ENCODE assay signal across 8 mouse cellular contexts in genomic region chr5:149245391-149245964, GRCm38 (mm10). TPM values are rescaled to one million over a fixed set of nuclear protein-coding genes. Genes with fewer than 3 reads are reported as not detected.
DNase-seq lines count a peak whose midpoint lies in the region; ATAC-seq and TF ChIP-seq lines count a peak whose summit lies in the region.

No protein-coding gene starts in this region.

- TF ChIP-seq POLR2A in limb, embryonic 14.5 days (IDR thresholded peaks at IDR 0.05; ENCODE audit: borderline replicate concordance, extremely low read depth, insufficient read depth, insufficient read length), result no peak
- no peak for TF ChIP-seq POLR2A in small intestine, adult 2 months (IDR thresholded peaks at IDR 0.05; ENCODE audit: low read depth, low read length)

- ATAC-seq in lung, embryonic 16.5 days (ENCODE audit: low read depth), result no peak
- ATAC-seq in embryonic facial prominence, embryonic 12.5 days (ENCODE audit: insufficient number of reproducible peaks, insufficient read depth, low FRiP score, low TSS enrichment), result no peak
- no peak for ATAC-seq in limb, embryonic 14.5 days (ENCODE audit: low FRiP score, low read depth)

- WGBS in lung, embryonic 16.5 days, result 20% methylated on average over 9 of the region's 9 CpGs
- 41% methylated on average over 9 of the region's 9 CpGs for WGBS in embryonic facial prominence, embryonic 12.5 days
- WGBS in limb, embryonic 14.5 days, result 46% methylated on average over 9 of the region's 9 CpGs
- WGBS in small intestine, adult 2 months, result 8% methylated on average over 9 of the region's 9 CpGs

- H3K9ac ChIP-seq in lung, embryonic 16.5 days (ENCODE audit: low read length), result peak overlapping the region; percentile 50
- H3K9ac ChIP-seq in embryonic facial prominence, embryonic 12.5 days, result no peak overlapping the region
- peak overlapping the region; percentile 40; the same call in 1 of the 2 replicates for H3K9ac ChIP-seq in limb, embryonic 14.5 days (ENCODE audit: low read depth, low read length, severe bottlenecking)

- TF ChIP-seq CTCF in small intestine, adult 2 months (IDR thresholded peaks at IDR 0.05; ENCODE audit: extremely low read depth, insufficient read length, insufficient replicate concordance, low read depth, low read length), result no peak

- H3K27me3 ChIP-seq in lung, embryonic 16.5 days (ENCODE audit: control insufficient read depth, insufficient read depth, low read depth, low read length), result no peaks in the 10 kb centered on the region
- H3K27me3 ChIP-seq in embryonic facial prominence, embryonic 12.5 days, result no peaks in the 10 kb centered on the region
- H3K27me3 ChIP-seq in limb, embryonic 14.5 days (ENCODE audit: control insufficient read depth, insufficient read depth, low read length), result no peaks in the 10 kb centered on the region
- no peaks in the 10 kb centered on the region for H3K27me3 ChIP-seq in small intestine, adult 2 months (ENCODE audit: control insufficient read depth, insufficient read depth, low read length)

- peak overlapping the region; percentile 33 for H3K4me3 ChIP-seq in lung, embryonic 16.5 days (ENCODE audit: low read length)
- H3K4me3 ChIP-seq in embryonic facial prominence, embryonic 12.5 days, result peak overlapping the region; percentile 6
- peak overlapping the region; percentile 17 for H3K4me3 ChIP-seq in limb, embryonic 14.5 days (replicated peaks; ENCODE audit: low read length)
- H3K4me3 ChIP-seq in small intestine, adult 2 months (ENCODE audit: low read depth, low read length), result peak overlapping the region; percentile 54

- peak overlapping the region; percentile 60 for H3K4me2 ChIP-seq in lung, embryonic 16.5 days (ENCODE audit: low read depth, low read length)
- H3K4me2 ChIP-seq in embryonic facial prominence, embryonic 12.5 days (replicated peaks), result peak overlapping the region; percentile 48
- H3K4me2 ChIP-seq in limb, embryonic 14.5 days (replicated peaks; ENCODE audit: low read depth, low read length, severe bottlenecking), result peak overlapping the region; percentile 42

- H3K4me1 ChIP-seq in lung, embryonic 16.5 days (replicated peaks; ENCODE audit: control insufficient read depth, insufficient read depth, low read length), result peaks cover 15% of the 10 kb centered on the region
- peaks cover 14% of the 10 kb centered on the region for H3K4me1 ChIP-seq in embryonic facial prominence, embryonic 12.5 days
- peaks cover 8% of the 10 kb centered on the region for H3K4me1 ChIP-seq in limb, embryonic 14.5 days (ENCODE audit: control insufficient read depth, insufficient read depth, low read length)
- H3K4me1 ChIP-seq in small intestine, adult 2 months (ENCODE audit: control insufficient read depth, insufficient read depth, insufficient read length, low read length), result peaks cover 16% of the 10 kb centered on the region

- no peaks in the 10 kb centered on the region for H3K36me3 ChIP-seq in lung, embryonic 16.5 days (ENCODE audit: control insufficient read depth, insufficient read depth, low read length)
- H3K36me3 ChIP-seq in embryonic facial prominence, embryonic 12.5 days, result no peaks in the 10 kb centered on the region
- H3K36me3 ChIP-seq in limb, embryonic 14.5 days (ENCODE audit: control insufficient read depth, insufficient read depth, low read length), result no peaks in the 10 kb centered on the region
- H3K36me3 ChIP-seq in small intestine, adult 2 months (ENCODE audit: control insufficient read depth, insufficient read depth, low read length), result no peaks in the 10 kb centered on the region

- 0 out of 2 replicates have a peak overlapping the region, but pooled peaks have one; percentile 33 for H3K27ac ChIP-seq in lung, embryonic 16.5 days (ENCODE audit: low read length)
- 0 out of 2 replicates have a peak overlapping the region, but pooled peaks have one; percentile 0 for H3K27ac ChIP-seq in embryonic facial prominence, embryonic 12.5 days
- 0 out of 2 replicates have a peak overlapping the region, but pooled peaks have one; percentile 55 for H3K27ac ChIP-seq in limb, embryonic 14.5 days (replicated peaks; ENCODE audit: low read depth, low read length)
- peak overlapping the region; percentile 82 for H3K27ac ChIP-seq in small intestine, adult 2 months (ENCODE audit: insufficient read depth, low read depth, low read length)

- DNase-seq in lung, postnatal 36 days, result no peak
- DNase-seq in limb, embryonic 14.5 days (ENCODE audit: low spot score), result no peak
- DNase-seq in ovary, adult 18-20 months (ENCODE audit: low spot score), result no peak
- DNase-seq in spleen, postnatal 14 days (ENCODE audit: low spot score in 2 of 2), result no peak
- no peak for DNase-seq in testis, postnatal 14 days (ENCODE audit: low spot score)

- 0 out of 2 replicates have a peak, but pooled peaks cover 4% of the 10 kb centered on the region for H3K9me3 ChIP-seq in lung, embryonic 16.5 days (ENCODE audit: control insufficient read depth, low read length)
- no peaks in the 10 kb centered on the region for H3K9me3 ChIP-seq in embryonic facial prominence, embryonic 12.5 days
- H3K9me3 ChIP-seq in limb, embryonic 14.5 days (ENCODE audit: control insufficient read depth, low read length), result no peaks in the 10 kb centered on the region; the same call in 1 of the 2 replicates

RNA-seq across cellular contexts. Expression of gene Alox5ap, which starts 19.1 kb away (rescaled TPM):
- polyA plus RNA-seq in lung, embryonic 16.5 days (2015; fragmentation: Nextera tagmentation; extraction: Ambion mirVana), result 22.0 and 22.9 TPM in 2 replicates
- polyA plus RNA-seq in embryonic facial prominence, embryonic 12.5 days (2016; fragmentation: Nextera tagmentation; extraction: Ambion mirVana), result 8.5 and 13.1 TPM in 2 replicates
- 18.6 and 21.6 TPM in 2 replicates for polyA plus RNA-seq in limb, embryonic 14.5 days (2012; rRNA removed)
- 16.1 and 18.7 TPM in 2 replicates for polyA plus RNA-seq in limb, embryonic 14.5 days (2014; fragmentation: Nextera tagmentation; extraction: Ambion mirVana)
- 12.3 and 21.8 TPM in 2 replicates for polyA plus RNA-seq in small intestine, adult 2 months (2012; rRNA removed)

Comparison
In these comparisons a context has a peak if more than half of its experiments do, and no peak if none do; other contexts are left out.
1. H3K27ac ChIP-seq: peak in every context shown above with its lines; median percentile 82 in small intestine, adult 2 months; 55 in limb, embryonic 14.5 days; 33 in lung, embryonic 16.5 days; 0 in embryonic facial prominence, embryonic 12.5 days.